Mouse (Mus musculus) heart, adult 2 months (tissue): Measurements from ENCODE around the gene Gatc. TPM values are rescaled to one million over a fixed set of nuclear protein-coding genes. Genes with fewer than 3 reads are reported as not detected.

Experiments
- DNase-seq, 2 experiments: peaks; one replicate each; pipeline ENCODE4 v3.0.0; 2021
- H3K27ac ChIP-seq: fragments of 200-600 bp; 2 replicates; pipeline ENCODE4 v1.8.1; 2022
- H3K27me3 ChIP-seq: fragments of 200-500 bp; 2 replicates; pipeline ENCODE4 v1.6.1; 2012; ENCODE audit warnings: mild to moderate bottlenecking, low read length, inconsistent platforms, mixed read lengths; ENCODE audit not compliant: control insufficient read depth, insufficient read depth
- H3K36me3 ChIP-seq: fragments of 200-500 bp; 2 replicates; pipeline ENCODE4 v1.6.1; 2012; ENCODE audit warnings: low read length, inconsistent platforms; ENCODE audit not compliant: control insufficient read depth, insufficient read depth
- H3K4me1 ChIP-seq: fragments of 200-500 bp; 2 replicates; pipeline ENCODE4 v1.6.1; 2011; ENCODE audit warnings: low read length; ENCODE audit not compliant: control insufficient read depth, insufficient read depth
- H3K4me3 ChIP-seq: fragments of 200-600 bp; 2 replicates; pipeline ENCODE4 v1.8.1; 2022
- H3K79me2 ChIP-seq: fragments of 200-500 bp; replicated peaks from 2 replicates; pipeline ENCODE4 v1.6.1; 2012; ENCODE audit warnings: mild to moderate bottlenecking, inconsistent platforms, low read length, moderate library complexity, mixed read lengths; ENCODE audit not compliant: control insufficient read depth, insufficient read depth
- H3K9ac ChIP-seq: fragments of 200-500 bp; 2 replicates; pipeline ENCODE4 v1.6.1; 2012; ENCODE audit warnings: low read depth, mild to moderate bottlenecking, control low read depth, inconsistent platforms, low read length, mixed read lengths
- CTCF ChIP-seq: fragments of 200-600 bp; IDR thresholded peaks from 2 replicates; pipeline ENCODE4 v1.8.1; 2022; ENCODE audit warnings: antibody characterized with exemption, mild to moderate bottlenecking, moderate library complexity
- EP300 ChIP-seq: fragments of 200-500 bp; IDR thresholded peaks from 2 replicates; pipeline ENCODE4 v1.6.1; 2011; ENCODE audit warnings: low read depth, low read length, control low read depth; ENCODE audit not compliant: insufficient read depth
- POLR2A ChIP-seq: fragments of 200-500 bp; IDR thresholded peaks from 2 replicates; pipeline ENCODE4 v1.6.1; 2011; ENCODE audit warnings: mild to moderate bottlenecking, low read depth, low read length, control low read depth; ENCODE audit not compliant: insufficient read depth
- whole genome bisulfite sequencing: fragments of 180-500 bp; shearing (Covaris S2); methylation state at CpG from one replicate; pipeline ENCODE4 v1.1.7; 2018; 5-methylcytosine and 5-hydroxymethylcytosine counted together
- intact Hi-C: fragments of 180-260 bp; cut with DNase I; formaldehyde crosslinking; loops from one replicate; pipeline ENCODE4 v1.15.1; 2025
- polyA plus RNA-seq: library from polyadenylated mRNA; depleted of rRNA; stranded (reverse); fragments of >200 nt; gene quantifications from 2 replicates; pipeline ENCODE4 v1.2.3, GENCODE M21; 2012; rRNA removed
- total RNA-seq, 2 experiments: library from RNA; stranded (reverse); gene quantifications; 2 replicates each; pipeline ENCODE4 v1.2.3; 2021

Gatc gene
- total and polyA plus RNA-seq, 3 experiments, result 18.1 to 19.8 (median 18.2) TPM

GRCm38 (mm10) chr5:115300035-115300744, 40.8 kb downstream of the Gatc start:
- H3K9ac ChIP-seq, result peak overlapping the region; percentile 94
- peaks cover 2% of the 10 kb centered on the region; the same call in 1 of the 2 replicates for H3K4me1 ChIP-seq
- H3K36me3 ChIP-seq, result peaks cover 12% of the 10 kb centered on the region
- no peaks in the 10 kb centered on the region for H3K79me2 ChIP-seq
- peak; percentile 45 for TF ChIP-seq CTCF
- TF ChIP-seq EP300, result no peak
- H3K27ac ChIP-seq, result peak overlapping the region; percentile 89
- H3K4me3 ChIP-seq, result peak overlapping the region; percentile 96
- H3K27me3 ChIP-seq, result no peaks in the 10 kb centered on the region
- intact Hi-C loops, result loop anchor here (2.0 kb wide), 5 partner anchors 19 to 49 kb away; partner anchors contain the start of genes Cox6a1, Rnf10 and Srsf9
- DNase-seq, result peak in 1 of 2 experiments; percentile 72
- 1% methylated on average over 46 of the region's 46 CpGs for WGBS

GRCm38 (mm10) chr5:115296347-115296746, 44.6 kb downstream of the Gatc start:
- DNase-seq, result no peak
- 79% methylated on average over 10 of the region's 10 CpGs for WGBS
- H3K27ac ChIP-seq, result no peak overlapping the region
- H3K4me3 ChIP-seq, result no peak overlapping the region
- no peak overlapping the region for H3K9ac ChIP-seq
- H3K36me3 ChIP-seq, result peaks cover 12% of the 10 kb centered on the region
- TF ChIP-seq CTCF (no peak), EP300 (no peak), POLR2A (no peak)
- H3K79me2 ChIP-seq, result no peaks in the 10 kb centered on the region
- intact Hi-C loops, result loop anchor here (10.0 kb wide), 1 partner anchor 148 kb away; no protein-coding TSS in a partner anchor
- H3K27me3 ChIP-seq, result no peaks in the 10 kb centered on the region
- H3K4me1 ChIP-seq, result peaks cover 2% of the 10 kb centered on the region; the same call in 1 of the 2 replicates

GRCm38 (mm10) chr5:115294173-115294572, 46.8 kb downstream of the Gatc start:
- peaks cover 2% of the 10 kb centered on the region; the same call in 1 of the 2 replicates for H3K4me1 ChIP-seq
- TF ChIP-seq CTCF, result peak; percentile 40
- TF ChIP-seq POLR2A, result no peak
- no peak overlapping the region for H3K4me3 ChIP-seq
- intact Hi-C loops, result loop anchor here (5.0 to 10.0 kb wide), 2 partner anchors 47 to 151 kb away; no protein-coding TSS in a partner anchor
- H3K79me2 ChIP-seq, result no peaks in the 10 kb centered on the region
- no peak for DNase-seq
- no peaks in the 10 kb centered on the region for H3K27me3 ChIP-seq
- WGBS, result 93% methylated on average over 8 of the region's 8 CpGs
- H3K36me3 ChIP-seq, result peaks cover 9% of the 10 kb centered on the region
- H3K9ac ChIP-seq, result no peak overlapping the region
- no peak overlapping the region for H3K27ac ChIP-seq

- Histone ChIP-seq H3K4me3 (no peak overlapping the region), H3K27me3 (no peaks in the 10 kb centered on the region), H3K9ac (no peak overlapping the region), H3K36me3 (no peaks in the 10 kb centered on the region), H3K4me1 (peaks cover 4% of the 10 kb centered on the region; the same call in 1 of the 2 replicates), H3K79me2 (peaks cover 2% of the 10 kb centered on the region), H3K27ac (no peak overlapping the region)
- intact Hi-C loops, result loop anchor here (5.0 kb wide), 1 partner anchor 58 kb away; the partner anchor contains the start of genes Gatc and Triap1
- 89% methylated on average over 3 of the region's 3 CpGs for WGBS
- peak; percentile 49 for TF ChIP-seq CTCF
- TF ChIP-seq EP300, result no peak
- no peak for DNase-seq
Measured at GRCm38 (mm10) chr5:115284735-115285134, 56.2 kb downstream of the Gatc start.

Other genes starting within 250 kb of the Gatc start
- gene Gm10401, start 242.9 kb downstream of the Gatc start, total RNA-seq, result not detected
- not detected in 2 replicates for gene Gm10401, start 242.9 kb downstream of the Gatc start, polyA plus RNA-seq
- gene Acads, start 221.8 kb downstream of the Gatc start, total RNA-seq, result 100 to 1,000 TPM; 199 to 228 TPM
- 256 and 333 TPM in 2 replicates for gene Acads, start 221.8 kb downstream of the Gatc start, polyA plus RNA-seq
- 10 to 100 TPM; 15.8 to 22.0 TPM for gene Unc119b, start 206.2 kb downstream of the Gatc start, total RNA-seq
- gene Unc119b, start 206.2 kb downstream of the Gatc start, polyA plus RNA-seq, result 18.4 and 27.8 TPM in 2 replicates
- 10 to 100 TPM; 74.6 to 80.6 TPM for gene Mlec, start 183.0 kb downstream of the Gatc start, total RNA-seq
- gene Mlec, start 183.0 kb downstream of the Gatc start, polyA plus RNA-seq, result 40.4 and 75.4 TPM in 2 replicates
- gene Cabp1, start 146.8 kb downstream of the Gatc start, total RNA-seq, result 1 to 10 TPM; 2.3 to 3.9 TPM
- 6.0 and 13.2 TPM in 2 replicates for gene Cabp1, start 146.8 kb downstream of the Gatc start, polyA plus RNA-seq
- gene Pop5, start 105.3 kb downstream of the Gatc start, total RNA-seq, result 10 to 100 TPM; 32.2 to 38.1 TPM
- gene Pop5, start 105.3 kb downstream of the Gatc start, polyA plus RNA-seq, result 36.2 and 43.8 TPM in 2 replicates
- gene Rnf10, start 68.3 kb downstream of the Gatc start, total RNA-seq, result 100 to 1,000 TPM; 391 to 397 TPM
- gene Rnf10, start 68.3 kb downstream of the Gatc start, polyA plus RNA-seq, result 175 and 205 TPM in 2 replicates
- 100 to 1,000 TPM; 140 to 146 TPM for gene Coq5, start 61.5 kb downstream of the Gatc start, total RNA-seq
- gene Coq5, start 61.5 kb downstream of the Gatc start, polyA plus RNA-seq, result 57.1 and 84.0 TPM in 2 replicates
- 10 to 100 TPM; 65.1 to 85.6 TPM for gene Dynll1, start 40.2 kb downstream of the Gatc start, total RNA-seq
- gene Dynll1, start 40.2 kb downstream of the Gatc start, polyA plus RNA-seq, result 65.2 and 83.8 TPM in 2 replicates
- 10 to 100 TPM; 14.9 to 16.1 TPM for gene Srsf9, start 14.0 kb downstream of the Gatc start, total RNA-seq
- 11.8 and 15.3 TPM in 2 replicates for gene Srsf9, start 14.0 kb downstream of the Gatc start, polyA plus RNA-seq
- 10 to 100 TPM; 21.8 to 24.3 TPM for gene Triap1, start within 50 bp of the Gatc start, total RNA-seq
- gene Triap1, start within 50 bp of the Gatc start, polyA plus RNA-seq, result 13.9 and 20.0 TPM in 2 replicates
- gene Cox6a1, start 7.8 kb upstream of the Gatc start, total RNA-seq, result 100 to 1,000 TPM; 232 to 256 TPM
- gene Cox6a1, start 7.8 kb upstream of the Gatc start, polyA plus RNA-seq, result 546 and 797 TPM in 2 replicates
- gene Msi1, start 88.4 kb upstream of the Gatc start, total RNA-seq, result under 1 TPM; 0.55 to 0.99 TPM
- gene Msi1, start 88.4 kb upstream of the Gatc start, polyA plus RNA-seq, result 0.61 and 0.64 TPM in 2 replicates
- gene Pla2g1b, start 125.1 kb upstream of the Gatc start, total RNA-seq, result not detected
- gene Pla2g1b, start 125.1 kb upstream of the Gatc start, polyA plus RNA-seq, result not detected in 2 replicates
- 10 to 100 TPM; 15.3 to 18.8 TPM for gene Sirt4, start 143.5 kb upstream of the Gatc start, total RNA-seq
- gene Sirt4, start 143.5 kb upstream of the Gatc start, polyA plus RNA-seq, result 25.1 and 31.3 TPM in 2 replicates
- gene Pxn, start 165.5 kb upstream of the Gatc start, total RNA-seq, result 10 to 100 TPM; 35.9 to 37.1 TPM
- gene Pxn, start 165.5 kb upstream of the Gatc start, polyA plus RNA-seq, result 51.9 and 56.5 TPM in 2 replicates
- gene Rplp0, start 218.3 kb upstream of the Gatc start, total RNA-seq, result 100 to 1,000 TPM; 587 to 705 TPM
- gene Rplp0, start 218.3 kb upstream of the Gatc start, polyA plus RNA-seq, result 1,240 and 1,274 TPM in 2 replicates
- gene Gcn1l1, start 224.1 kb upstream of the Gatc start, total RNA-seq, result 10 to 100 TPM; 34.2 to 40.1 TPM
- gene Gcn1l1, start 224.1 kb upstream of the Gatc start, polyA plus RNA-seq, result 21.5 and 34.6 TPM in 2 replicates